Mouse (Mus musculus) monocyte, adult 59 days (primary cell): Measurements from ENCODE around the gene Pip5k1a. TPM values are rescaled to one million over a fixed set of nuclear protein-coding genes. Genes with fewer than 3 reads are reported as not detected.

ENCODE experiments used
- total RNA-seq, 2 experiments: library from RNA; stranded (reverse); gene quantifications; one replicate each; pipeline ENCODE4 v1.2.4; 2023

Pip5k1a gene
- 10 to 100 TPM; 23.3 to 23.8 TPM for total RNA-seq

GRCm38 (mm10) chr3:95106338-95107117 lies at the start of gene Pip5k1a:
Gene Pip5k1a (minus strand): TSS chr3:95106930.

DNA sequence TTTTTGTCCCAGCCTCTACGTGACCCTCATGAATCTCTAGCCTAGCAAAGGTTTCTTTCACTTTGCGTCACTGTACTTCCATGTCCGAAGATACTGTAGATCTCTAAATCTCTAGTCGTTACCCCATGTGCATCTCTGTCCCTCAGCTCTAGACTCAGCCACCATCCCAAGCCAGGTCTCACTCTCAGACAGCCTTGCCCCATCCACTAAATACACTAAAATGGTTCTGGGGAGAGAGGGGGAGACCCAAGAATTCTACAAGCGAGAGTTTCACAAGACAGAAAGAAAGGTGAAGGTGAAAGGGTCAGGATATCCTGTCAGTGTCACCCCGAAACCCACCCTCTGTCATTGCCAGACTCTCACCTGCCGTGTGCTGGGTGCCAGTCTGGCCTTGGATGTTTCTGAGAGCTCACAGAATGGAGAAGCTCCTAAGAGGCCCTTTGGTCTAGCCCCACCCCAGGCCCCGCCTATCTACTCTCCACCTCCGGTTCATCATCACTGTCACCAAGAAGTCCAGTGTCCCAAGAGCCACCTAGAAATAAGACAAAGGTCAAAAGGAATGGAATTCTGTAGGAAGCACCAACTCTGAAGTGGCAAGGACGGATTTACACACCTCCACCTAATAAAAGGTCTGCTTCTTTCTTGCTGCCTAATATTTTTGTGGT lies 35.4 kb upstream of the Pip5k1a start, which contains the start of gene Tnfaip8l2:
Gene Tnfaip8l2 (minus strand): TSS at position 409 of the 665 bp plus-strand sequence.

DNA sequence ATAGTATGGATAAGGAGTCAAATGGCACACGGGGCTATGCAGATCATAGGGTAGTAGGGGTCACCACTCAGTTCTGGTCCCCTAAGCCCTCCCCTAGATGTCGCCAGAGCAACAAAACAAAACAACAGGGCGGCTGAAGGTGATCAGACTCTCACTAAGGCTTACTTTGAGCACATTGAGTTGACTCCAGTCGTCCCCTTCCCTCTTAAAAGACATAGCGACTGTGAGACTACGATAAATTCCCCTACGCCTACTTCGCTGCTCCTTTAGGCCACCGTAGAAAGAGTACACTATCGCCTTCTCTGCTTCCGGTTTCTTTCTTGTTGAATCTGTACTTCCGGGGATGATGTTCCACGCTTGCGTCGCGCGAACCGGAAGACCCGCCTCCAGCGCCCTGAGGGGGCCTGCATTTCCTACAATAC lies 27.0 kb upstream of the Pip5k1a start, which contains the start of the genes Scnm1 and Lysmd1:
Gene Scnm1 (minus strand): TSS at position 332 of the 422 bp plus-strand sequence.
Gene Lysmd1 (plus strand): TSS at position 409 of the 422 bp plus-strand sequence.

GRCm38 (mm10) chr3:95124246-95124645 lies 17.5 kb upstream of the Pip5k1a start, which contains the start of gene Tmod4:
Gene Tmod4 (plus strand): TSS chr3:95124476.

GRCm38 (mm10) chr3:95110911-95111726 lies 4.4 kb upstream of the Pip5k1a start, which contains the start of gene Vps72:
Gene Vps72 (plus strand): TSS chr3:95111022.

GRCm38 (mm10) chr3:95042166-95042837 lies 64.4 kb downstream of the Pip5k1a start, which contains the start of gene Psmd4:
Gene Psmd4 (minus strand): TSS chr3:95042614.

GRCm38 (mm10) chr3:95015337-95015872 lies 91.3 kb downstream of the Pip5k1a start, which contains the start of gene Zfp687:
Gene Zfp687 (minus strand): TSS chr3:95015448.

Other genes starting within 250 kb of the Pip5k1a start
- 100 to 1,000 TPM; 184 to 186 TPM for gene Psmb4, start 220.0 kb downstream of the Pip5k1a start, total RNA-seq
- gene Selenbp1, start 173.9 kb downstream of the Pip5k1a start, total RNA-seq, result 10 to 100 TPM; 29.7 to 30.8 TPM
- gene Rfx5, start 152.9 kb downstream of the Pip5k1a start, total RNA-seq, result 10 to 100 TPM; 36.3 to 41.9 TPM
- gene Pi4kb, start 132.2 kb downstream of the Pip5k1a start, total RNA-seq, result 10 to 100 TPM; 42.7 to 59.0 TPM
- gene Zfp687, start 91.5 kb downstream of the Pip5k1a start, total RNA-seq, result 10 to 100 TPM; 30.1 to 45.2 TPM
- gene Psmd4, start 64.3 kb downstream of the Pip5k1a start, total RNA-seq, result 100 to 1,000 TPM; 114 to 127 TPM
- gene Vps72, start 4.1 kb upstream of the Pip5k1a start, total RNA-seq, result 10 to 100 TPM; 39.0 to 47.0 TPM
- 1 to 10 TPM; 1.0 to 2.3 TPM for gene Tmod4, start 17.5 kb upstream of the Pip5k1a start, total RNA-seq
- 10 to 100 TPM; 67.3 to 70.8 TPM for gene Scnm1, start 27.1 kb upstream of the Pip5k1a start, total RNA-seq
- gene Lysmd1, start 27.2 kb upstream of the Pip5k1a start, total RNA-seq, result 1 to 10 TPM; 1.9 to 2.0 TPM
- 100 to 1,000 TPM; 119 to 126 TPM for gene Tnfaip8l2, start 35.4 kb upstream of the Pip5k1a start, total RNA-seq
- gene Sema6c, start 53.5 kb upstream of the Pip5k1a start, total RNA-seq, result under 1 TPM; 0.34 to 0.61 TPM
- gene Gabpb2, start 111.0 kb upstream of the Pip5k1a start, total RNA-seq, result 10 to 100 TPM; 42.6 to 48.5 TPM
- 100 to 1,000 TPM; 244 to 259 TPM for gene Cdc42se1, start 121.8 kb upstream of the Pip5k1a start, total RNA-seq
- gene Mllt11, start 125.2 kb upstream of the Pip5k1a start, total RNA-seq, result 1 to 10 TPM; 5.6 to 5.7 TPM
- gene Gm128, start 134.7 kb upstream of the Pip5k1a start, total RNA-seq, result under 1 TPM in 1 of 2 experiments, not detected in 1; 0.43 TPM
- not detected for gene Bnipl, start 144.3 kb upstream of the Pip5k1a start, total RNA-seq
- gene Mindy1, start 174.4 kb upstream of the Pip5k1a start, total RNA-seq, result 10 to 100 TPM; 37.3 to 42.4 TPM
- gene Prune1, start 175.1 kb upstream of the Pip5k1a start, total RNA-seq, result 10 to 100 TPM in 1 of 2 experiments, 1 to 10 TPM in 1; 9.9 to 10.5 TPM
- 1 to 10 TPM; 2.5 to 3.0 TPM for gene Anxa9, start 200.2 kb upstream of the Pip5k1a start, total RNA-seq
- 100 to 1,000 TPM; 131 to 142 TPM for gene Cers2, start 207.9 kb upstream of the Pip5k1a start, total RNA-seq